Mouse (Mus musculus): ENCODE measurements around the gene Ttyh1. TPM values are rescaled to one million over a fixed set of nuclear protein-coding genes. Genes with fewer than 3 reads are reported as not detected.
A peak's percentile ranks its signal among the peaks of the same experiment; 100 is the strongest.

Ttyh1 gene
- polyA plus RNA-seq, 1 experiment from 2014 or later = 3.7 TPM

DNA sequence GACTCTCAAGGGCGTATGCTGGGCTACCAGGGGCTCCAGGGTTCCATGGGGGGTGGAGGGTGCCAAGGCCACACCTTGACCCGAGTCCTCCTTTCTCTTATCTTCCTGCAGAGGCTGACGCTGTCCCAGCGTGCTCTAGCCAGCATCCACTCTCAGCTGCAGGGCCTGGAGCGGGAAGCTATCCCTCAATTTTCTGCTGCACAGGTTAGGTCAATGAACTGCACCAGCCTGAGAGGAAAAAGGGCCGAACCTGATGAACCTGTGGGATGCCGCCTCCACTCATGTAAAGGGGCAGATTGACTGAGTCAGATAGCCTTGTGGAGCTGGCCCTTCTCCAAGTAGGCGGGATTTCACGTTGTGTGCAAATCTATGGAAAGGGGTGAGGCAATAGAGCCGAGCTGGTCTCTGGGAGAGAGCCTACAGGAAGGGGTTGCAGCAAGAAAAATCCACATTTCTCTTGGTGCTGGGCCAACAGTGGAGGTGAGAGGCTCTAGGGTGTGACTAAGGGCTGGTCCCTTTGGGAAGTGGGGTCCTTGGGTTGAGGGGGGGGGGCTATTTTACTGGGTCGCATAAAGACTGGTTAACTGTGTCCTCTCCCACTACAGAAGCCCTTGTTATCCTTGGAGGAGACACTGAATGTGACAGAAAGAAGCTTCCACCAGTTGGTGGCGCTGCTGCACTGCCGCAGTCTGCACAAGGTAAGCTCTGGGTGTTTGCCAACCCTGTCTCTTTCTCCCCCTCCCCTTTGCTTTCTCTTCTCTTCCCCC is 11.7 kb downstream of the Ttyh1 start:
- TF ChIP-seq CTCF (IDR thresholded peaks at IDR 0.05; ENCODE audit: low read depth) = peak; percentile 94
- Histone ChIP-seq H3K4me1 (replicated peaks; ENCODE audit: control insufficient read depth, insufficient read depth, low read length) (no peaks in the 10 kb centered on the region), H3K4me2 (replicated peaks; ENCODE audit: low read depth) (no peak overlapping the region), H3K27me3 (replicated peaks; ENCODE audit: control insufficient read depth, insufficient read depth, low read length) (no peaks in the 10 kb centered on the region), H3K27ac (ENCODE audit: low read depth, low read length) (no peak overlapping the region), H3K36me3 (ENCODE audit: control insufficient read depth, insufficient read depth) (no peaks in the 10 kb centered on the region), H3K9me3 (ENCODE audit: control insufficient read depth) (no peaks in the 10 kb centered on the region), H3K9ac (ENCODE audit: low read depth, low read length) (no peak overlapping the region), H3K4me3 (ENCODE audit: low read depth, low read length) (no peak overlapping the region)
- 31% methylated on average over 13 of the region's 13 CpGs for WGBS
- ATAC-seq = peak; percentile 68

GRCm38 (mm10) chr7:4131964-4132363 is 12.8 kb downstream of the Ttyh1 start:
- Histone ChIP-seq H3K9me3 (ENCODE audit: control insufficient read depth) (no peaks in the 10 kb centered on the region), H3K9ac (ENCODE audit: low read depth, low read length) (no peak overlapping the region), H3K4me1 (replicated peaks; ENCODE audit: control insufficient read depth, insufficient read depth, low read length) (no peaks in the 10 kb centered on the region), H3K27me3 (replicated peaks; ENCODE audit: control insufficient read depth, insufficient read depth, low read length) (no peaks in the 10 kb centered on the region), H3K4me2 (replicated peaks; ENCODE audit: low read depth) (no peak overlapping the region), H3K36me3 (ENCODE audit: control insufficient read depth, insufficient read depth) (no peaks in the 10 kb centered on the region), H3K27ac (ENCODE audit: low read depth, low read length) (no peak overlapping the region), H3K4me3 (ENCODE audit: low read depth, low read length) (no peak overlapping the region)
- no peak for TF ChIP-seq CTCF (IDR thresholded peaks at IDR 0.05; ENCODE audit: low read depth)
- no peak for ATAC-seq
- 88% methylated on average over 8 of the region's 8 CpGs for WGBS

DNA sequence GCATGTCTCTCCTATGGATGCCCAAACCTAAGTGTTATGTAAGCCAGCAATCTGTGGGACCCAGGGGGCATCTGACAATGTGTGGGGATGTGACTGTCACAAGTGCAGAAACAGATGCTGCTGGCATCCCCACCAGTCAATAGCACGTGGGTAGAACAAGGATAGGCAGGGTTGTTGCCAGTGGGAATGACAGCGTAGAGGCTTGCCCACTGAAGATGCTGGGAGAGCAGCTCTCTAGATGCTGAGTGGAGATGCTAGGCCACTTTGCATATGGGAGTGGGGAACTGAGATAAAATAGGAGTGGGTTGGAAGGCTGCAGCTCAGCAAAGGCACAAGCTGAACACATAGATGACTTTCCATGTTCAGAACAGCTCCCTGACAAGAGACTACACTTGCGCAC is 13.4 kb downstream of the Ttyh1 start:
- WGBS = 92% methylated on average over 3 of the region's 3 CpGs
- Histone ChIP-seq H3K4me3 (ENCODE audit: low read depth, low read length) (no peak overlapping the region), H3K27me3 (replicated peaks; ENCODE audit: control insufficient read depth, insufficient read depth, low read length) (no peaks in the 10 kb centered on the region), H3K4me2 (replicated peaks; ENCODE audit: low read depth) (no peak overlapping the region), H3K36me3 (ENCODE audit: control insufficient read depth, insufficient read depth) (no peaks in the 10 kb centered on the region), H3K9me3 (ENCODE audit: control insufficient read depth) (no peaks in the 10 kb centered on the region), H3K4me1 (replicated peaks; ENCODE audit: control insufficient read depth, insufficient read depth, low read length) (no peaks in the 10 kb centered on the region), H3K27ac (ENCODE audit: low read depth, low read length) (no peak overlapping the region), H3K9ac (ENCODE audit: low read depth, low read length) (no peak overlapping the region)
- ATAC-seq = no peak
- no peak for TF ChIP-seq CTCF (IDR thresholded peaks at IDR 0.05; ENCODE audit: low read depth)

DNA sequence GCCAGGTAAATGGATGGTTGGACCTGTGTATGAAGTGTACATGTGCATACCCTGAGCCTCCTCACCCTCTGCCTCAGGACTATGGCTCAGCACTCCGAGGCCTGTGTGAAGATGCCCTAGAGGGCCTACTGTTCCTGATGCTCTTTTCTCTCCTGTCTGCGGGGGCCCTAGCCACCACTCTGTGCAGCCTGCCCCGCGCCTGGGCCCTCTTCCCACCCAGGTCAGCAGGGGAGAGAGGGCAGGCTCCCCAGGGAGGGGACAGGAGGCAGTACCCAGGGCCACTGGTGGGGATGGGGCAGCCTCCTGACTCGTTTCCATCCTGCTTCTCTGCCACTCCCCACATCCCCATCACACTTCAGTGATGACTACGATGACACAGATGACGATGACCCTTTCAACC is 13.8 kb downstream of the Ttyh1 start:
- Histone ChIP-seq H3K9me3 (ENCODE audit: control insufficient read depth) (no peaks in the 10 kb centered on the region), H3K36me3 (ENCODE audit: control insufficient read depth, insufficient read depth) (no peaks in the 10 kb centered on the region), H3K27ac (ENCODE audit: low read depth, low read length) (no peak overlapping the region), H3K9ac (ENCODE audit: low read depth, low read length) (no peak overlapping the region), H3K4me1 (replicated peaks; ENCODE audit: control insufficient read depth, insufficient read depth, low read length) (peaks cover 4% of the 10 kb centered on the region), H3K27me3 (replicated peaks; ENCODE audit: control insufficient read depth, insufficient read depth, low read length) (no peaks in the 10 kb centered on the region), H3K4me3 (ENCODE audit: low read depth, low read length) (no peak overlapping the region), H3K4me2 (replicated peaks; ENCODE audit: low read depth) (no peak overlapping the region)
- no peak for ATAC-seq
- no peak for TF ChIP-seq CTCF (IDR thresholded peaks at IDR 0.05; ENCODE audit: low read depth)
- WGBS = 78% methylated on average over 7 of the region's 7 CpGs

GRCm38 (mm10) chr7:4134911-4135310 is 15.7 kb downstream of the Ttyh1 start:
- no peak overlapping the region for H3K4me3 ChIP-seq (ENCODE audit: low read depth, low read length)
- peaks cover 4% of the 10 kb centered on the region for H3K4me1 ChIP-seq (replicated peaks; ENCODE audit: control insufficient read depth, insufficient read depth, low read length)
- H3K27ac ChIP-seq (ENCODE audit: low read depth, low read length) = no peak overlapping the region
- 61% methylated on average over 5 of the region's 5 CpGs for WGBS
- H3K9me3 ChIP-seq (ENCODE audit: control insufficient read depth) = no peaks in the 10 kb centered on the region
- no peaks in the 10 kb centered on the region for H3K27me3 ChIP-seq (replicated peaks; ENCODE audit: control insufficient read depth, insufficient read depth, low read length)
- no peak overlapping the region for H3K4me2 ChIP-seq (replicated peaks; ENCODE audit: low read depth)
- no peak overlapping the region for H3K9ac ChIP-seq (ENCODE audit: low read depth, low read length)
- peaks cover 16% of the 10 kb centered on the region for H3K36me3 ChIP-seq (ENCODE audit: control insufficient read depth, insufficient read depth)
- TF ChIP-seq CTCF (IDR thresholded peaks at IDR 0.05; ENCODE audit: low read depth) = no peak
- no peak for ATAC-seq

- H3K4me2 ChIP-seq (replicated peaks; ENCODE audit: low read depth) = peak overlapping the region; percentile 90
- 0 out of 2 replicates have a peak overlapping the region, but pooled peaks have one; percentile 41 for H3K9ac ChIP-seq (ENCODE audit: low read depth, low read length)
- no peaks in the 10 kb centered on the region for H3K9me3 ChIP-seq (ENCODE audit: control insufficient read depth)
- peak overlapping the region; percentile 46; the same call in 1 of the 2 replicates for H3K27ac ChIP-seq (ENCODE audit: low read depth, low read length)
- H3K27me3 ChIP-seq (replicated peaks; ENCODE audit: control insufficient read depth, insufficient read depth, low read length) = no peaks in the 10 kb centered on the region
- H3K4me3 ChIP-seq (ENCODE audit: low read depth, low read length) = peak overlapping the region; percentile 68
- ATAC-seq = peak; percentile 19; the same call in 1 of the 2 replicates
- peaks cover 29% of the 10 kb centered on the region for H3K36me3 ChIP-seq (ENCODE audit: control insufficient read depth, insufficient read depth)
- H3K4me1 ChIP-seq (replicated peaks; ENCODE audit: control insufficient read depth, insufficient read depth, low read length) = peaks cover 4% of the 10 kb centered on the region
- TF ChIP-seq CTCF (IDR thresholded peaks at IDR 0.05; ENCODE audit: low read depth) = 0 out of 2 replicates have a peak, but pooled peaks have one; percentile 1
- under 1% methylated on average over 16 of the region's 16 CpGs for WGBS
Observed at GRCm38 (mm10) chr7:4136404-4136770, 17.2 kb downstream of the Ttyh1 start.

Data from intestine, postnatal 0 days (tissue).